Mouse (Mus musculus): ENCODE measurements around the gene 1700034J05Rik. TPM values are rescaled to one million over a fixed set of nuclear protein-coding genes. Genes with fewer than 3 reads are reported as not detected.
A peak's percentile ranks its signal among the peaks of the same experiment; 100 is the strongest.

1700034J05Rik gene
- polyA plus RNA-seq (2014; fragmentation: Nextera tagmentation; extraction: Ambion mirVana): 0.12 TPM in 1 of 2 replicates, not detected in the other

- Histone ChIP-seq H3K4me3 (replicated peaks; ENCODE audit: low read length) (no peak within 1 kb of the TSS), H3K9ac (no peak within 1 kb of the TSS), H3K9me3 (ENCODE audit: control insufficient read depth, low read length) (no peaks in the 10 kb centered on the region), H3K27me3 (ENCODE audit: control insufficient read depth, insufficient read depth, low read length) (no peaks in the 10 kb centered on the region), H3K4me2 (replicated peaks) (no peak within 1 kb of the TSS), H3K4me1 (replicated peaks; ENCODE audit: control insufficient read depth, insufficient read depth, low read length) (peaks cover 5% of the 10 kb centered on the region), H3K36me3 (replicated peaks; ENCODE audit: control insufficient read depth, insufficient read depth) (no peaks in the 10 kb centered on the region), H3K27ac (no peak within 1 kb of the TSS)
- DNase-seq (ENCODE audit: low spot score) (no peak), ATAC-seq (ENCODE audit: low FRiP score) (no peak)
- 91% methylated on average over 1 of the region's 1 CpGs for WGBS
These were observed at the start of gene 1700034J05Rik for GRCm38 (mm10) chr6:146954258-146954657. TSS of gene 1700034J05Rik (minus strand) at chr6:146954422.

DNA sequence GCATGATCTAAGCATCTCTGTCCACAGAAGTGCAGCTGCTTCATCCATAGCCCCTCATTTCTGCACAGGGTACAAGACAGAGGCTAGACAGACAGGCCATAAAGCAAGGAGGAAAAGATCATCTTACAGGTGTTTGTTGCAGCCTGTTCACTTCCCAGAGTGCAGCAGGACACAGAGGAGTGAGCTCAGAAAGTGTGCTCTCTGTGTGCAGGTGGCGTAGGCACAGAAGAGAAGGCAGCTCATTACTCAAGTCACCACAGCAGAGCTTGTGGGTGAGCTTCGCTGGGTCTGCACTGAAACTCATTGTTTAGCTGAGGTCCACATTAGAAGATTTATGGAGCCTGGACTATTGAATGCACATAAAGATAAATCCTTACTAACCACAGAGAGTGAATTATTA, 45.5 kb upstream of the 1700034J05Rik start:
- no peaks in the 10 kb centered on the region for H3K36me3 ChIP-seq (replicated peaks; ENCODE audit: control insufficient read depth, insufficient read depth)
- ATAC-seq (ENCODE audit: low FRiP score) (no peak), DNase-seq (ENCODE audit: low spot score) (no peak)
- no peak overlapping the region for H3K4me3 ChIP-seq (replicated peaks; ENCODE audit: low read length)
- no peak overlapping the region for H3K9ac ChIP-seq
- no peak overlapping the region for H3K27ac ChIP-seq
- no peaks in the 10 kb centered on the region for H3K27me3 ChIP-seq (ENCODE audit: control insufficient read depth, insufficient read depth, low read length)
- H3K4me1 ChIP-seq (replicated peaks; ENCODE audit: control insufficient read depth, insufficient read depth, low read length): no peaks in the 10 kb centered on the region
- 61% methylated on average over 2 of the region's 2 CpGs for WGBS
- H3K9me3 ChIP-seq (ENCODE audit: control insufficient read depth, low read length): no peaks in the 10 kb centered on the region
- no peak overlapping the region for H3K4me2 ChIP-seq (replicated peaks)

DNA sequence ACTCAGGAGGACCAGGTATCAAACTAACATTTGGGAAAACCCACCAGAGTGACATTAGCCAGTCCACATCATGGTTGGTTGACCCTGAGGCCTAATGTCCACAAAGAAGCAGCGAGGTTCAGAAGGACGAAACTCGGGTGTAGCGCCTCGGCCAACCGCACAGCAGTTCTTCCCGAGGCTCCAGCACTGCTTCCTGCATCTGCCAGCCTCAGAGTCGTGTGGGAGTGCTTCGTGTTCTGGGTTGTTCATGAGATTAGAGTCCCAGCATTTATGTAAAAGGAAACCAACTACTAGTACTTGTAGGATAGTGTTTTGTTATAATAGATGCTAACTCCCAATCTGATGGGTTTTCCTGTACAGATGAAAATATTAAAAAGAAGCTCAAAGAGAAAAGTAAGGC, 45.1 kb upstream of the 1700034J05Rik start:
- DNase-seq (ENCODE audit: low spot score) (no peak), ATAC-seq (ENCODE audit: low FRiP score) (no peak)
- WGBS: 92% methylated on average over 9 of the region's 9 CpGs
- Histone ChIP-seq H3K4me1 (replicated peaks; ENCODE audit: control insufficient read depth, insufficient read depth, low read length) (no peaks in the 10 kb centered on the region), H3K9ac (no peak overlapping the region), H3K27ac (no peak overlapping the region), H3K4me3 (replicated peaks; ENCODE audit: low read length) (no peak overlapping the region), H3K4me2 (replicated peaks) (no peak overlapping the region), H3K9me3 (ENCODE audit: control insufficient read depth, low read length) (no peaks in the 10 kb centered on the region), H3K36me3 (replicated peaks; ENCODE audit: control insufficient read depth, insufficient read depth) (no peaks in the 10 kb centered on the region), H3K27me3 (ENCODE audit: control insufficient read depth, insufficient read depth, low read length) (no peaks in the 10 kb centered on the region)

- Histone ChIP-seq H3K36me3 (replicated peaks; ENCODE audit: control insufficient read depth, insufficient read depth) (no peaks in the 10 kb centered on the region), H3K27me3 (ENCODE audit: control insufficient read depth, insufficient read depth, low read length) (no peaks in the 10 kb centered on the region), H3K4me2 (replicated peaks) (no peak overlapping the region), H3K4me1 (replicated peaks; ENCODE audit: control insufficient read depth, insufficient read depth, low read length) (no peaks in the 10 kb centered on the region), H3K9ac (no peak overlapping the region), H3K9me3 (ENCODE audit: control insufficient read depth, low read length) (no peaks in the 10 kb centered on the region), H3K4me3 (replicated peaks; ENCODE audit: low read length) (no peak overlapping the region), H3K27ac (no peak overlapping the region)
- ATAC-seq (ENCODE audit: low FRiP score) (no peak), DNase-seq (ENCODE audit: low spot score) (no peak)
- 93% methylated on average over 4 of the region's 4 CpGs for WGBS
These were observed 44.5 kb upstream of the 1700034J05Rik start for GRCm38 (mm10) chr6:146998710-146999109.

GRCm38 (mm10) chr6:146997006-146997405, 42.8 kb upstream of the 1700034J05Rik start:
- no peak for DNase-seq (ENCODE audit: low spot score)
- Histone ChIP-seq H3K36me3 (replicated peaks; ENCODE audit: control insufficient read depth, insufficient read depth) (no peaks in the 10 kb centered on the region), H3K4me1 (replicated peaks; ENCODE audit: control insufficient read depth, insufficient read depth, low read length) (no peaks in the 10 kb centered on the region), H3K27me3 (ENCODE audit: control insufficient read depth, insufficient read depth, low read length) (no peaks in the 10 kb centered on the region), H3K9ac (no peak overlapping the region), H3K4me2 (replicated peaks) (no peak overlapping the region), H3K4me3 (replicated peaks; ENCODE audit: low read length) (no peak overlapping the region), H3K27ac (no peak overlapping the region), H3K9me3 (ENCODE audit: control insufficient read depth, low read length) (no peaks in the 10 kb centered on the region)
- 87% methylated on average over 6 of the region's 6 CpGs for WGBS
- ATAC-seq (ENCODE audit: low FRiP score): no peak

- no peaks in the 10 kb centered on the region for H3K36me3 ChIP-seq (replicated peaks; ENCODE audit: control insufficient read depth, insufficient read depth)
- no peaks in the 10 kb centered on the region for H3K4me1 ChIP-seq (replicated peaks; ENCODE audit: control insufficient read depth, insufficient read depth, low read length)
- no peak overlapping the region for H3K27ac ChIP-seq
- H3K4me3 ChIP-seq (replicated peaks; ENCODE audit: low read length): no peak overlapping the region
- ATAC-seq (ENCODE audit: low FRiP score): no peak
- no peak overlapping the region for H3K9ac ChIP-seq
- H3K4me2 ChIP-seq (replicated peaks): no peak overlapping the region
- no peak for DNase-seq (ENCODE audit: low spot score)
- no peaks in the 10 kb centered on the region for H3K9me3 ChIP-seq (ENCODE audit: control insufficient read depth, low read length)
- 88% methylated on average over 6 of the region's 6 CpGs for WGBS
- no peaks in the 10 kb centered on the region for H3K27me3 ChIP-seq (ENCODE audit: control insufficient read depth, insufficient read depth, low read length)
These were observed 41.7 kb upstream of the 1700034J05Rik start for GRCm38 (mm10) chr6:146995878-146996277.

DNA sequence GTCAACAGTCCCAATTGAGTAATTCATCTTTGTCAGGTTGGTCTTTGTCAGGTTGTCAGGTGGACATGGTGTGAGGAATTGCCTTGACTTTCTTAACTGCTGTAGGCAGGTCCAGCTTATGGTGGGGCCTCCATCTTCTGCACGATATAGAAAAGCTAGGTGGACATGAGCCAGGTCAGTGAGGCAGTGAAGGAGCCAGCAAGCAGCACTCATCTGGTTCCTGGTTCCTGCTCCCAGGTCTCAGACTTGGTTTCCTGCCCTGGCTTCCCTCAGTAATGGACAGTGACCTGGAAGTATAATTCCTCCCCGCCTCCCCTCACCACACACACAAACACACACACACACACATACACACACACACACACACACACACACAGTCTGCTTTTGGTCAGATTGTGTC, 41.2 kb upstream of the 1700034J05Rik start:
- Histone ChIP-seq H3K9me3 (ENCODE audit: control insufficient read depth, low read length) (no peaks in the 10 kb centered on the region), H3K4me3 (replicated peaks; ENCODE audit: low read length) (no peak overlapping the region), H3K4me2 (replicated peaks) (no peak overlapping the region), H3K36me3 (replicated peaks; ENCODE audit: control insufficient read depth, insufficient read depth) (no peaks in the 10 kb centered on the region), H3K27me3 (ENCODE audit: control insufficient read depth, insufficient read depth, low read length) (no peaks in the 10 kb centered on the region), H3K4me1 (replicated peaks; ENCODE audit: control insufficient read depth, insufficient read depth, low read length) (no peaks in the 10 kb centered on the region), H3K27ac (no peak overlapping the region), H3K9ac (no peak overlapping the region)
- ATAC-seq (ENCODE audit: low FRiP score) (no peak), DNase-seq (ENCODE audit: low spot score) (no peak)
- 84% methylated on average over 2 of the region's 2 CpGs for WGBS

DNA sequence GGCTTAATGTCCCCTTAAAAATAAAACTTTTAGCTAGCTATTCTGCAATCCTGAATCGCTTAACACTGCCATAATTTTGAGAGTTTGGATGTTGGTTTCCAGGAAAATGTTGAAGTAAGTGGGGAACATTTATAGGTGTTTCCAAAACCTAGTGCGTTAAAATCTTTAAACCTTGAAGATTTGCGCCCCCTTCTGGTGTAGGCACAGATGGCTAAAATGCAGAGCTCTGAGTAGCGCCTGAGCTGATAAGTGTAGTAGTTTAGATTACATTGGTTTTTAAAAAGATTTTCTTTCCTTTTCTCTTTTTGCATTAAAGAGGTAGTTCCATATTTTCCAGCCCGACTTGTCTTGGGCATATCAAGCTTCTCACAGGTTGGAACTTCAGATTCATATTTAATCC, 40.0 kb upstream of the 1700034J05Rik start:
- DNase-seq (ENCODE audit: low spot score): peak; percentile 77
- ATAC-seq (ENCODE audit: low FRiP score): no peak
- WGBS: 47% methylated on average over 5 of the region's 5 CpGs
- no peaks in the 10 kb centered on the region for H3K4me1 ChIP-seq (replicated peaks; ENCODE audit: control insufficient read depth, insufficient read depth, low read length)
- H3K4me2 ChIP-seq (replicated peaks): no peak overlapping the region
- no peak overlapping the region for H3K4me3 ChIP-seq (replicated peaks; ENCODE audit: low read length)
- H3K9ac ChIP-seq: no peak overlapping the region
- H3K36me3 ChIP-seq (replicated peaks; ENCODE audit: control insufficient read depth, insufficient read depth): no peaks in the 10 kb centered on the region
- no peaks in the 10 kb centered on the region for H3K9me3 ChIP-seq (ENCODE audit: control insufficient read depth, low read length)
- H3K27ac ChIP-seq: no peak overlapping the region
- no peaks in the 10 kb centered on the region for H3K27me3 ChIP-seq (ENCODE audit: control insufficient read depth, insufficient read depth, low read length)

- ATAC-seq (ENCODE audit: low FRiP score) (no peak), DNase-seq (ENCODE audit: low spot score) (no peak)
- Histone ChIP-seq H3K4me1 (replicated peaks; ENCODE audit: control insufficient read depth, insufficient read depth, low read length) (peaks cover 8% of the 10 kb centered on the region; the same call in 1 of the 2 replicates), H3K36me3 (replicated peaks; ENCODE audit: control insufficient read depth, insufficient read depth) (no peaks in the 10 kb centered on the region), H3K9me3 (ENCODE audit: control insufficient read depth, low read length) (no peaks in the 10 kb centered on the region), H3K9ac (no peak overlapping the region), H3K27me3 (ENCODE audit: control insufficient read depth, insufficient read depth, low read length) (no peaks in the 10 kb centered on the region), H3K4me2 (replicated peaks) (no peak overlapping the region), H3K4me3 (replicated peaks; ENCODE audit: low read length) (no peak overlapping the region), H3K27ac (no peak overlapping the region)
- WGBS: 75% methylated on average over 3 of the region's 3 CpGs
These were observed 30.3 kb upstream of the 1700034J05Rik start for GRCm38 (mm10) chr6:146984569-146984968.

GRCm38 (mm10) chr6:146981249-146981835, 27.1 kb upstream of the 1700034J05Rik start:
- no peak overlapping the region for H3K27ac ChIP-seq
- 32% methylated on average over 1 of the region's 1 CpGs for WGBS
- H3K4me1 ChIP-seq (replicated peaks; ENCODE audit: control insufficient read depth, insufficient read depth, low read length): peaks cover 8% of the 10 kb centered on the region; the same call in 1 of the 2 replicates
- no peaks in the 10 kb centered on the region for H3K27me3 ChIP-seq (ENCODE audit: control insufficient read depth, insufficient read depth, low read length)
- DNase-seq (ENCODE audit: low spot score): no peak
- no peak overlapping the region for H3K4me3 ChIP-seq (replicated peaks; ENCODE audit: low read length)
- no peaks in the 10 kb centered on the region for H3K36me3 ChIP-seq (replicated peaks; ENCODE audit: control insufficient read depth, insufficient read depth)
- no peak overlapping the region for H3K4me2 ChIP-seq (replicated peaks)
- ATAC-seq (ENCODE audit: low FRiP score): peak; percentile 58; the same call in 1 of the 2 replicates
- no peak overlapping the region for H3K9ac ChIP-seq
- H3K9me3 ChIP-seq (ENCODE audit: control insufficient read depth, low read length): no peaks in the 10 kb centered on the region
